Mouse (Mus musculus): ENCODE results near the gene Olfr1160. TPM values are rescaled to one million over a fixed set of nuclear protein-coding genes. Genes with fewer than 3 reads are reported as not detected.

The Olfr1160 gene
- polyA plus RNA-seq, 1 experiment from 2014 or later: not detected

Other genes with a start within 250 kb of the Olfr1160 start
- not detected in 2 replicates for gene Olfr152, start 228.8 kb downstream of the Olfr1160 start, polyA plus RNA-seq (2014; fragmentation: Nextera tagmentation; extraction: Ambion mirVana)
- not detected in 2 replicates for gene Olfr1143, start 207.7 kb downstream of the Olfr1160 start, polyA plus RNA-seq (2014; fragmentation: Nextera tagmentation; extraction: Ambion mirVana)
- not detected in 2 replicates for gene Olfr1145, start 198.4 kb downstream of the Olfr1160 start, polyA plus RNA-seq (2014; fragmentation: Nextera tagmentation; extraction: Ambion mirVana)
- not detected in 2 replicates for gene Olfr1148, start 177.7 kb downstream of the Olfr1160 start, polyA plus RNA-seq (2014; fragmentation: Nextera tagmentation; extraction: Ambion mirVana)
- gene Olfr1150-ps1, start 164.3 kb downstream of the Olfr1160 start, polyA plus RNA-seq (2014; fragmentation: Nextera tagmentation; extraction: Ambion mirVana): not detected in 2 replicates
- not detected in 2 replicates for gene Olfr1151, start 152.4 kb downstream of the Olfr1160 start, polyA plus RNA-seq (2014; fragmentation: Nextera tagmentation; extraction: Ambion mirVana)
- 0.06 TPM in 1 of 2 replicates, not detected in the other for gene Olfr1152, start 141.8 kb downstream of the Olfr1160 start, polyA plus RNA-seq (2014; fragmentation: Nextera tagmentation; extraction: Ambion mirVana)
- gene Olfr1153, start 113.3 kb downstream of the Olfr1160 start, polyA plus RNA-seq (2014; fragmentation: Nextera tagmentation; extraction: Ambion mirVana): not detected in 2 replicates
- not detected in 2 replicates for gene Olfr1154, start 103.1 kb downstream of the Olfr1160 start, polyA plus RNA-seq (2014; fragmentation: Nextera tagmentation; extraction: Ambion mirVana)
- gene Olfr1155, start 63.1 kb downstream of the Olfr1160 start, polyA plus RNA-seq (2014; fragmentation: Nextera tagmentation; extraction: Ambion mirVana): not detected in 2 replicates
- gene Olfr1156, start 55.2 kb downstream of the Olfr1160 start, polyA plus RNA-seq (2014; fragmentation: Nextera tagmentation; extraction: Ambion mirVana): not detected in 2 replicates
- gene Olfr1157, start 40.0 kb downstream of the Olfr1160 start, polyA plus RNA-seq (2014; fragmentation: Nextera tagmentation; extraction: Ambion mirVana): not detected in 2 replicates
- not detected in 2 replicates for gene Olfr74, start 33.6 kb downstream of the Olfr1160 start, polyA plus RNA-seq (2014; fragmentation: Nextera tagmentation; extraction: Ambion mirVana)
- not detected in 2 replicates for gene Olfr1158, start 18.2 kb downstream of the Olfr1160 start, polyA plus RNA-seq (2014; fragmentation: Nextera tagmentation; extraction: Ambion mirVana)
- not detected in 2 replicates for gene Olfr1161, start 14.5 kb upstream of the Olfr1160 start, polyA plus RNA-seq (2014; fragmentation: Nextera tagmentation; extraction: Ambion mirVana)
- not detected in 2 replicates for gene Olfr73, start 29.4 kb upstream of the Olfr1160 start, polyA plus RNA-seq (2014; fragmentation: Nextera tagmentation; extraction: Ambion mirVana)
- not detected in 2 replicates for gene Olfr1162, start 42.9 kb upstream of the Olfr1160 start, polyA plus RNA-seq (2014; fragmentation: Nextera tagmentation; extraction: Ambion mirVana)
- gene Olfr1163, start 63.6 kb upstream of the Olfr1160 start, polyA plus RNA-seq (2014; fragmentation: Nextera tagmentation; extraction: Ambion mirVana): not detected in 2 replicates
- gene Olfr1164, start 85.7 kb upstream of the Olfr1160 start, polyA plus RNA-seq (2014; fragmentation: Nextera tagmentation; extraction: Ambion mirVana): not detected in 2 replicates
- gene Olfr1166, start 120.0 kb upstream of the Olfr1160 start, polyA plus RNA-seq (2014; fragmentation: Nextera tagmentation; extraction: Ambion mirVana): not detected in 2 replicates
- gene Olfr1167, start 146.9 kb upstream of the Olfr1160 start, polyA plus RNA-seq (2014; fragmentation: Nextera tagmentation; extraction: Ambion mirVana): not detected in 2 replicates
- not detected in 2 replicates for gene Olfr1168, start 173.6 kb upstream of the Olfr1160 start, polyA plus RNA-seq (2014; fragmentation: Nextera tagmentation; extraction: Ambion mirVana)
- gene Olfr1170, start 220.1 kb upstream of the Olfr1160 start, polyA plus RNA-seq (2014; fragmentation: Nextera tagmentation; extraction: Ambion mirVana): not detected in 2 replicates